Mouse (Mus musculus): ENCODE measurements around the gene Utf1. TPM values are rescaled to one million over a fixed set of nuclear protein-coding genes. Genes with fewer than 3 reads are reported as not detected.

The Utf1 gene
- polyA plus RNA-seq, 1 experiment from 2014 or later: not detected

DNA sequence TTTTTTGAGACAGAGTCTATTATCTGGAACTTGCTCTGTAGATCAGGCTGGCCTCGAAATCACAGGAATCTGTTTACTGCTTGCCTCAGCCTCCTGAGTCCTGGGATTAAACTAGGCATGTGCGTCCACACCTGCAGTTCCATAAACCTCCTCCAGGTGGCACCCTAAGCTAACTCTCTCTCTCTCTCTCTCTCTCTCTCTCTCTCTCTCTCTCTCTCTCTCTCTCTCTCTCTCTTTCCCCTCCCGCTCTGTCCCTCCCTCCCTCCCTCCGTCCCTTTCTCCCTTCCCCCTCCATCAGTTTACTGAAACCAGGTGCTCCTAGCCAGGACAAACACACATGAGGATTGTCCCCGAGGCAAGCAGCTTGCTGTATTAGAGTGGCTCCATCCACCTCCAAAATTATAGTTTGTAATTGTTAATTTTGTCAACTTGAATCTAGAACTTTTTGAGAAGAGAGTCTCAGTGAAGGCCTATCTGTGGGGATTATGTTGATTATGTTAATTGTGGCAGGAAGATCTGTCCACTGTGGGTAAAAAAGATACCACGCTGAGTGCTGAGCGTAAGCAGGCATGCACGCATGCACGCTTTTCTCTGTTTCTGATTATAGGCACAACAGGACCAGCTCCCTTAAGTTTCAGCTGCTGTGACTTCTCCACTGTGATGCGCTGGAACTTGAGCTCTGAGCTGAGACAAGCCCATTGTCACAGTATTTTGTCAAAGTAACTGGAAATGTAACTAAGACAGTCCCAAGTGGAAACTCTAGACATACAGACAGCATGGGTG is 25.9 kb downstream of the Utf1 start:
- WGBS: 45% methylated on average over 10 of the region's 10 CpGs
- H3K4me2 ChIP-seq (ENCODE audit: low read length): no peak overlapping the region
- H3K36me3 ChIP-seq (ENCODE audit: insufficient read depth, low read length): no peaks in the 10 kb centered on the region
- H3K27me3 ChIP-seq (ENCODE audit: insufficient read depth, low read length): no peaks in the 10 kb centered on the region
- H3K9ac ChIP-seq (ENCODE audit: low read depth, low read length): no peak overlapping the region
- no peak overlapping the region for H3K4me3 ChIP-seq (replicated peaks; ENCODE audit: low read depth, low read length)
- no peak overlapping the region for H3K27ac ChIP-seq
- DNase-seq (ENCODE audit: low spot score) (peak; percentile 76), ATAC-seq (replicated peaks; ENCODE audit: low FRiP score, low read depth) (no peak)
- no peaks in the 10 kb centered on the region for H3K4me1 ChIP-seq (replicated peaks; ENCODE audit: insufficient read depth, low read length)
- no peaks in the 10 kb centered on the region for H3K9me3 ChIP-seq (replicated peaks; ENCODE audit: low read length)
- peak; percentile 88 for TF ChIP-seq CTCF (IDR thresholded peaks at IDR 0.05; ENCODE audit: low read depth)

DNA sequence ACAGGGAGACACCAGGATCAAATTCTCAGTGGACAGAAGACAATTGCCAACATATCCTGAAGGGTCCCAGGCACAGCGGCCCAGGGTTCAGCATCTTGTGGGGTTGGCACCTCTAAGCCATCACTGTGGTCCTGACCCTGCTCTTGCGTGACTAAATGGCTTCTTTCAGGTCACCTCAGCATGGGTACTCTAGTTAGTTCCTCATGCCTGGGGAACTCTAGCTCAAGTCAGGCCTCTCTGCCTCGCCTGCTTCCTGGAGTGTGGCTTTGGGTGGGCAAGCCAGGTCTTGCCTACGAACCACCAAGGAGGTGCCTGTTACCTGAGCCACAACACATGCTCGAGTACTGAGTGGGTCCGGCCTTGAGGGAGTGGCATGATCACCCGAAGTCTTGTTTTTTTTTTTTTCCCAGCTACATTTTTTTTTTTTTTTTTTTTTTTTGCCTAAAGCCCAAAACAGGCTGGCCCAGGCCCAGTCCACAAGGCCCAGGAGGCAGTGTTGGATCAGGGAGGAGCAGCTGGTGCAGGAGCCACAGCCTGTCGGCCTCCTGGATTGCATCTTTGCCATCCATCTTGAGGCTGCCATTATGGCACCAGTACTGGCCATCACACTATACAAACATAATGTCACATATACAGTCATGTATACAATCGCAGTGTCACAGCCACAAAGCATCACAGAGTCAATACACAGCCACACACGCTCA is 26.8 kb downstream of the Utf1 start:
- no peak overlapping the region for H3K27ac ChIP-seq
- no peak overlapping the region for H3K9ac ChIP-seq (ENCODE audit: low read depth, low read length)
- DNase-seq (ENCODE audit: low spot score) (no peak), ATAC-seq (replicated peaks; ENCODE audit: low FRiP score, low read depth) (no peak)
- no peak overlapping the region for H3K4me2 ChIP-seq (ENCODE audit: low read length)
- no peaks in the 10 kb centered on the region for H3K9me3 ChIP-seq (replicated peaks; ENCODE audit: low read length)
- no peaks in the 10 kb centered on the region for H3K36me3 ChIP-seq (ENCODE audit: insufficient read depth, low read length)
- TF ChIP-seq CTCF (IDR thresholded peaks at IDR 0.05; ENCODE audit: low read depth): no peak
- H3K4me1 ChIP-seq (replicated peaks; ENCODE audit: insufficient read depth, low read length): no peaks in the 10 kb centered on the region
- no peaks in the 10 kb centered on the region for H3K27me3 ChIP-seq (ENCODE audit: insufficient read depth, low read length)
- no peak overlapping the region for H3K4me3 ChIP-seq (replicated peaks; ENCODE audit: low read depth, low read length)
- 79% methylated on average over 10 of the region's 10 CpGs for WGBS

DNA sequence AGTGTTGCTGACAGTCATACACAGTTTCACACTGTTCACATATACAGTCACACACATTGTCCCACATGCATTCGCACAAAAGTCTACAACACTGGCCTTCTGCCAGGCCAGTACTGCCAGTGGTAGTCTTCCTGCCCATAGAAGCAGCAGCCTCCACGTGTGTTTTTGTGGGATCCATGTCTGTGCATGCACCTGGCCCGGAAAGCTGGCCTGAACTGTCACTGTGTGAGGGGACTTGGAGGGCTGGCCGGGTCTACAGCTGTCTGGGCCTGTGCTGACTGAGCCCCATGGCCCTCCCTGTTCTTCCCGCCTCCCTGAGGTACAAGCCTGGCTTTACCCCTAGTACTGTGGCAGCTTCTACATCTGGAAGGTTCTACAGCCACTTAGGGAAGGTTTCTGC is 27.4 kb downstream of the Utf1 start:
- no peak; the same call in 1 of the 2 replicates for ATAC-seq (replicated peaks; ENCODE audit: low FRiP score, low read depth)
- Histone ChIP-seq H3K4me3 (replicated peaks; ENCODE audit: low read depth, low read length) (no peak overlapping the region), H3K27ac (no peak overlapping the region), H3K9me3 (replicated peaks; ENCODE audit: low read length) (no peaks in the 10 kb centered on the region), H3K9ac (ENCODE audit: low read depth, low read length) (no peak overlapping the region), H3K36me3 (ENCODE audit: insufficient read depth, low read length) (no peaks in the 10 kb centered on the region), H3K4me2 (ENCODE audit: low read length) (no peak overlapping the region), H3K27me3 (ENCODE audit: insufficient read depth, low read length) (no peaks in the 10 kb centered on the region), H3K4me1 (replicated peaks; ENCODE audit: insufficient read depth, low read length) (no peaks in the 10 kb centered on the region)
- DNase-seq (ENCODE audit: low spot score): no peak
- TF ChIP-seq CTCF (IDR thresholded peaks at IDR 0.05; ENCODE audit: low read depth): no peak
- WGBS: 86% methylated on average over 5 of the region's 5 CpGs

DNA sequence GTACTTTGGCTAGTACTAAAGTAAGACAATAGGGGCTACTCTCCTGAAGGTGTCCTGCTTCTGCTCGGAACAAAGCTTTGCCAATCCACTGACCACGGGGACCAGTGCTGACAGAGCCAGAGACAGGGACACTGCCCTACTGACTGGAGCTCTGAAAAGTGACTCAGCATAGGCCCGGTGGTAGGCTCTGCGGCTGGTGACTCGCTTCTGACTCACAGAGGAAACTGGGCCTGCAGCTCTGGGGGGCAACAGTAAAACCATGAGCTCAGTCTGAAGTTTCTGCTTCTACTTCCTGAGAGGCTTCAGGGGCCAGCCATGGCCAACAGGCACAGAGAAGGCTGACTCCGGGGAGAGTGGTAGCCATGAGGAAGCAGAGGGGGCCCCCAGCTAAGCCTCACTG is 27.8 kb downstream of the Utf1 start:
- 69% methylated on average over 6 of the region's 6 CpGs for WGBS
- Histone ChIP-seq H3K9me3 (replicated peaks; ENCODE audit: low read length) (no peaks in the 10 kb centered on the region), H3K9ac (ENCODE audit: low read depth, low read length) (no peak overlapping the region), H3K36me3 (ENCODE audit: insufficient read depth, low read length) (no peaks in the 10 kb centered on the region), H3K4me2 (ENCODE audit: low read length) (no peak overlapping the region), H3K27ac (no peak overlapping the region), H3K4me1 (replicated peaks; ENCODE audit: insufficient read depth, low read length) (no peaks in the 10 kb centered on the region), H3K4me3 (replicated peaks; ENCODE audit: low read depth, low read length) (no peak overlapping the region), H3K27me3 (ENCODE audit: insufficient read depth, low read length) (no peaks in the 10 kb centered on the region)
- no peak for ATAC-seq (replicated peaks; ENCODE audit: low FRiP score, low read depth)
- DNase-seq (ENCODE audit: low spot score): no peak
- no peak for TF ChIP-seq CTCF (IDR thresholded peaks at IDR 0.05; ENCODE audit: low read depth)

DNA sequence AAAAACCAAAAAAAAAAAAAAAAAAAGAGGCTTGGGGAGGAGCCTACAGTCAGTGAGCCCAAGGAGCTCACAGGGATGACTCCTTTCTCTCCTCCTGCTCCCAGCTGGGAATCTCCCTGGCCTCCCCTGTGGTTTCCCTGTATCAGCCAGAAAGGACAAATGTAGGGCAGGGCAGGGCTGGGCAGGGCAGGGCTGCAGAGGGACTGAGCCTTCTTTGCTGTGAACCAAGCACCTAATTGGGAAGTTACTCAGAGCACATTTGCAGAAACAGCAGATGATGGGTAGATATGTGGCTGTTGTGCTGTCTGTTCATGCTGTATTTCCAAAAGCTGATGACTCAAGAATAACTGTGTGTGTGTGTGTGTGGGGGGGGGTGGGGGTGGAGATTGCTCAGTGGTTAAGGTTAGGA is 29.3 kb downstream of the Utf1 start:
- Histone ChIP-seq H3K4me3 (replicated peaks; ENCODE audit: low read depth, low read length) (no peak overlapping the region), H3K36me3 (ENCODE audit: insufficient read depth, low read length) (no peaks in the 10 kb centered on the region), H3K4me1 (replicated peaks; ENCODE audit: insufficient read depth, low read length) (no peaks in the 10 kb centered on the region), H3K27me3 (ENCODE audit: insufficient read depth, low read length) (no peaks in the 10 kb centered on the region), H3K4me2 (ENCODE audit: low read length) (no peak overlapping the region), H3K27ac (no peak overlapping the region), H3K9ac (ENCODE audit: low read depth, low read length) (no peak overlapping the region), H3K9me3 (replicated peaks; ENCODE audit: low read length) (no peaks in the 10 kb centered on the region)
- TF ChIP-seq CTCF (IDR thresholded peaks at IDR 0.05; ENCODE audit: low read depth): no peak
- DNase-seq (ENCODE audit: low spot score) (no peak), ATAC-seq (replicated peaks; ENCODE audit: low FRiP score, low read depth) (no peak)

DNA sequence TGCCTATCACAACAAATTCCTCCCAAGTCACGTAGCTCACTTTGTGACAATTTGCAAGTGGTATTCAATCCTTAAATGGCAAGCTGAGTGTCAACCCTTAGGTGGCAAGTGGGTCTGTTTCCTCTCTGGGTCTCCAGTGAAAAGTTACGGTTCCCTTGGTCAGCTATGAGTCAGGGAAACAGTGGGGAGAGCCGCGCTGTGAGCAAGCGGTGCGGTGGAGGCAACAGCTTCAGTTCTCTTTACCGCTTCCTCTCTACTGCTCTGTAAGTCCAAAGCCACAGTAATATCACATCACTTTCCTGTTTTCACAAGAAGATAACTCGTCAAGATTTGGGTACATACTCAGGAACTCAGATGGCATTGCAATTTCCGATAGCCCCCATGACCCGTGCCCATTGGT is 30.7 kb downstream of the Utf1 start:
- no peak overlapping the region for H3K9ac ChIP-seq (ENCODE audit: low read depth, low read length)
- H3K27me3 ChIP-seq (ENCODE audit: insufficient read depth, low read length): no peaks in the 10 kb centered on the region
- WGBS: 85% methylated on average over 10 of the region's 10 CpGs
- no peaks in the 10 kb centered on the region for H3K36me3 ChIP-seq (ENCODE audit: insufficient read depth, low read length)
- ATAC-seq (replicated peaks; ENCODE audit: low FRiP score, low read depth) (no peak), DNase-seq (ENCODE audit: low spot score) (no peak)
- H3K4me3 ChIP-seq (replicated peaks; ENCODE audit: low read depth, low read length): no peak overlapping the region
- H3K4me2 ChIP-seq (ENCODE audit: low read length): no peak overlapping the region
- no peak for TF ChIP-seq CTCF (IDR thresholded peaks at IDR 0.05; ENCODE audit: low read depth)
- no peaks in the 10 kb centered on the region for H3K9me3 ChIP-seq (replicated peaks; ENCODE audit: low read length)
- no peaks in the 10 kb centered on the region for H3K4me1 ChIP-seq (replicated peaks; ENCODE audit: insufficient read depth, low read length)
- no peak overlapping the region for H3K27ac ChIP-seq
